Mouse (Mus musculus) liver, adult (tissue): ENCODE data around the gene Abhd17c.

ENCODE experiments used
- GATA4 ChIP-seq: IDR thresholded peaks from 2 replicates; pipeline ENCODE4 v1.6.1; 2014; ENCODE audit warnings: mild to moderate bottlenecking, low read length; ENCODE audit not compliant: insufficient replicate concordance

Gene Abhd17c

DNA sequence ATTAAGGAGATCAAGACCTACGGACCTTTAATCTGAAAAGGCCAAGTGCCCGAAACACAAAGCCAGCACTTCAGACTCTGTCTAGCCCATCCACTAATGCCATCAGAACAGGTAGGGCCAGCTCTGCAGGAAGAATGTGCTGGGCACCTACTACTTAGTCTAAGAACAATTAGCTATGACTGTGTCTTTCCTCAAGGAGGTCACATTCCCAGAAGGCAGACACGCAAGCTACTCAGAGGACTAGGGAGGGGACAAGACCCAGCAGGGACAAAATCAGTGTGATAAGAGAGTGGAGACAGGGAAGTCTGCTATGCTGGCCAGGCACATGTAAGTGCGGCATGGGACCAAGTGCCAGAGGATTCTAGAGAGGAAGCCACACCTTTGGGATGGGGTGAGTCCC is 13.0 kb downstream of the Abhd17c start:
- TF ChIP-seq GATA4 = no peak

GRCm38 (mm10) chr7:84137779-84138178 is 13.9 kb downstream of the Abhd17c start:
- TF ChIP-seq GATA4 = no peak

DNA sequence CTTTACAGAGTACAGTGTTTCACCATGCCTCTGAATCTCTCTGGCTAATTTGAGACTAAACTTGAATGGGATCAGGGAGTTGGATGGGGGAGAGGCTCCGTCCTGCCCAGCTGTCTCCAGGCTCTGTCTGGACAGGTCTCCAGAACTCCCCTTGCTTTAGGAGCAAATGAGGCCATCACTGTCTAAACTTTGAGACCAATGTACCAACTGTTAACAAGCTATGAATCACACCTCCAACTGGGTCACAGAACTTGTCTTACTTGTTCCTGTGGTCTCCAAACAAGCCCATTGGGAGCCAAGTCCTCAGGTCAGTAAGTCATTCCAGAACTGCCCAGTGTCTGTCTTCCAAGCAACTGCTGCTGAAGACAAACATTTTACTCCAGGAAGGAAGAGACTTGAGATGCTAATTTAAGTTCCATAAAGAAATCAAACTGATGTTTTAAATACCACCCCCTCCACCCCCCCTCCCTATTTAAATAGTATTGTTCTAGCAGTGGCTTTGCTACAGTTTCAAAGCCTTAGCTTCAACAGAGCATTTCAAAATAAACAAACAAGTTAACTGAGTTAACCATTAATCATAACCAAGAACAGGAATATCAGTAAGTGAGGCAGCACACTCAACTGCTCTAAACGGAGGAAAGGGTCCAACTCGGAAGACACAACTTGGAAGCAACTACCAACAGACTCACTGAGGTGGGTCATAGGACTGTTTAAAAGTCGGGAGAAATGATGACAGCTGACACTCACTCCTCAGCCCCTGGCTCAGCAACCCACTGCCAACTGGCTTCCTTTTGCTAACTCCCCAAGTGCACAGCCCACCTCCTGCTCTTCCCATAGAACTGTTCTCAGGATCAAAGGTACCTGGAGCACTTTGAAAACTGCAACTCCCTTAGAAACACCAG is 15.6 kb downstream of the Abhd17c start:
- TF ChIP-seq GATA4 = no peak

GRCm38 (mm10) chr7:84132704-84133103 is 19.0 kb downstream of the Abhd17c start:
- TF ChIP-seq GATA4 = no peak

DNA sequence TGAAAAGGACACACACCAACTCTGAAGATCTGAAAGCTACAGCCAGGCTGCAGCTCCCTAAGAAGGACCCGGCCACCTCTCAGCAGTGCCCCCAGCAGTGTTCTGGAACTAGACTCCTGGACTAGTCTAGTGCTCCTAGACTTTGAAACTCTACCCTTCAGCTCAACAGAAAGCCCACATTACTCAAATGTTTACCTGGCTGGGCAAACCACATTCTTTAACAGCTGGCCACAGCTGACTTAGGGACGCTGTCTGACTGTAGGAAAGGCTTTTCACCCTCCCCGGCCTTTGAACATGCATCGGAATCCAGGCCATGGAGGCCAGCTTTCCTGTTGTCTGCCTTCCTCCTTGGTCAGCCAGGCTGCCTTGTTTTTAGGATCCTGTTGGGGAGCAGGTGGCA is 20.0 kb downstream of the Abhd17c start:
- no peak for TF ChIP-seq GATA4

DNA sequence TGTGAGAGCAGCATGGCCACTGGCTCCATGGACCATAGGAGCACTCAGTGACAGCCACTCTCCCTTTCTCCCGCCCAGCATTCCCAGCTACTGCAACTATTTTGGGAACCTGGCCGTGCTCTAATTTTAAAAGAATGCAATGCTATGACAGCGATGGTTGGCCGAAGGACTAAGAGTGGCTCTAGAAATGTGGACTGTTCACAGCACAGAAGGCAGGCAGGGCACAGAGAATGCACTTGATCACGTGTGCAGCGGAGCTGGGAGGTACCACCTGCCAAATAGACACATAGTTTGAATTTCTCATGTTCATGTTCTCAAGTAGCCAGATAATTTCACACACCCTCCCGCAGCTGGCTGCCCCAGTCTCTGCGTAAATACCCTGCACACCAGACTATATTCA is 23.0 kb downstream of the Abhd17c start:
- TF ChIP-seq GATA4 = no peak

DNA sequence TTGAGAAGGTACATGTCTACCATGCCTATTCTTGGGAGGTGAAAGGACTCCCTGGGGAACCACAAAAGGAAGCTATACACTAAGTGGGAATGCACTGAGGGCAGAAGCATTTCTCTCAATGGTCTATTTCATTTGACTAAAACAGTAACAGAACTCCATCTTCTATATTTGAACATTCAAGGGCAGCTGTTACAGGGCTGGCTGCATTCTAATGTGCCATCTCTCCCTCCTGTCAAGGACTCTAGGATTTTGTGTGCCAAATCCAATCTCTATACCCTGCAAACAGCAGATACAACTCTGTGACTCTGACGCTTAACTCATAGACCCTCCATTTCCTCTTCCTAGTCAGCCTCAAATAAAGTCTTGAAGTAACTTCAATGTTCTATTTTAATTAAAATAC is 26.0 kb downstream of the Abhd17c start:
- no peak for TF ChIP-seq GATA4

DNA sequence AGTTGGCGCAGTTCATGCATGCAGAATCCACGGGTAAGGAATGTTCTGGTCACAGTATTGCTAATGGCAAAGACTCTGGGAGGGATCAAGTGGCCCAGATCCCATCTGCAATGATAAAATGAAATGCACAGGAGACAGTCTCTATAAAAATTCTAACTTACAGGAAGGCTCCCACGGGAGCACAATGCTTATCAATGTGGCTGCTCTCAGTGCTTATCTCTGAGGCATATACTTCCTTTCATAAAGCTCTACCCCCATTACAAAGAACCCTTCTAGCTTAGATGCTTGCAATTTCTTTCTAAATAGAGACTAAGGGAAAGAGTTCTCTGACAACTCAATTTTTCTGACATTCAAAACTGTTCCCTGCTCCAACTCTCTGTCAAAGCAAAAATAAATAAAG is 29.9 kb downstream of the Abhd17c start:
- TF ChIP-seq GATA4 = no peak

- no peak for TF ChIP-seq GATA4
These were observed 31.4 kb downstream of the Abhd17c start for GRCm38 (mm10) chr7:84120142-84120760.

GRCm38 (mm10) chr7:84119216-84120105 is 32.2 kb downstream of the Abhd17c start:
- TF ChIP-seq GATA4 = no peak

- TF ChIP-seq GATA4 = peak; percentile 20; the same call in 1 of the 2 replicates
These were observed 34.1 kb downstream of the Abhd17c start for GRCm38 (mm10) chr7:84117543-84118122.

DNA sequence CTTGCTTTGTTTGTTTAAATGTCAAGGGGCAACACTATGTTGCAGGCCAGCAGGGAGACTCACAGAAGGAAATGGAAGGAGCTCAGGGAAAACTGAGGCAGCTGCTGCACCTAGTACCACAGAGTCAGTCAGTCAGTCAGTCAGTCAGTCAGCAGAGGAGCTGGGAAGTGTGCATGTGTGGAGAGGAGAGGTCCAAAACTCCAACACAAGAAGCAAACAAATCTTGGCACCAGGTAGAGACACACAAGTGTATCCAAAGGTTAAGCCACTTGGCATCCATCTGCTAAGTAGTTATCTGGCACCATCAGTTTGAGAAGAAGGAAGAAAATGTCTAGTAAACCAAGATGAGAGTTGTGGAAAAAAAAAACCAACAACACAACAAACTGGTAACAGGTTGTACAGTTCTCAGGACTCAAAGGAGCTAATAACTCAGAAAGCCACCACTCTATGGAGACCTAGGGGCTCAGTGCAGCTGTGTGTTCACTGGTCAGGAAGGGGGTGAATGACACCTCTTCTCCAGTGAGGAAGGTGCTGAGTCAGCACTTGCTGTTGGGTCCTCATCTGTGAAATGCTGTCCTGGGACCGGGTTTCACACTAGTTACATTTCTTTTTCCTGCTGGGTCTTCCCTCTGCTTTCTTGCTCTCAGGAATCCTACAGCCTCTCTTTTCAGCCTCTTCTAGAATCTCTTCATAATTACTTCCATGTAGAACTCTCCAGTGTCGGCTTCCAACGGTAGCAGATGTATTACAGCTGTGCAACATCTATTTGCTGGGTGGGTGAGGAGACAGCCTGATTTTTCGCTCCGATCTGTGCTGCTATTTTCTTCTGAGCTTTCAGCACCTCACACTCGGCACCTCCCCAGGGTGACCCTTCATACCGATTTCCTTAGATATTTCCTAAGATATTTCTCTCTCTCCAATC is 34.8 kb downstream of the Abhd17c start:
- no peak for TF ChIP-seq GATA4

GRCm38 (mm10) chr7:84115385-84115784 is 36.3 kb downstream of the Abhd17c start:
- TF ChIP-seq GATA4 = no peak

DNA sequence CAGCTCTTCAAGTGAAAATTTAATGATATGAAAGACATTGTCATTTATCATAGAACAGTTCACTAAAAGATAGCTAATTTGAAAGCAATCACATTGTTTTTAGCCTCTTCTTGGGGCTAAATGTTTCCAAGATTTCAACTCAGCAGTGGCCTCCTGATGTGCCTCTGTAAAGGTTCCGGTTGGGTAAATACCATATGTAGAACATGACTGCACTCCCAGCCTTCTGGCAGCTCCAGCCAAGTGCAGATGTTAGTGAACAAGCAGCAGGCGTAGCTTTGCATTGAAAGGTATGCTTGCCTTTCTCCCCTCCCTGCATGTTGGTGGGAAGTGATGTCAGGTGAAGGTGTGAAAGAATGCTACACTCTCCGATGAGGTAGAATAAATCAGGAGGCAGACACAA is 36.9 kb downstream of the Abhd17c start:
- no peak for TF ChIP-seq GATA4
